Mouse (Mus musculus): ENCODE data around the gene Il19. TPM values are rescaled to one million over a fixed set of nuclear protein-coding genes. Genes with fewer than 3 reads are reported as not detected.

The Il19 gene
- polyA plus RNA-seq (2014; fragmentation: Nextera tagmentation; extraction: Ambion mirVana), result not detected in 2 replicates

DNA sequence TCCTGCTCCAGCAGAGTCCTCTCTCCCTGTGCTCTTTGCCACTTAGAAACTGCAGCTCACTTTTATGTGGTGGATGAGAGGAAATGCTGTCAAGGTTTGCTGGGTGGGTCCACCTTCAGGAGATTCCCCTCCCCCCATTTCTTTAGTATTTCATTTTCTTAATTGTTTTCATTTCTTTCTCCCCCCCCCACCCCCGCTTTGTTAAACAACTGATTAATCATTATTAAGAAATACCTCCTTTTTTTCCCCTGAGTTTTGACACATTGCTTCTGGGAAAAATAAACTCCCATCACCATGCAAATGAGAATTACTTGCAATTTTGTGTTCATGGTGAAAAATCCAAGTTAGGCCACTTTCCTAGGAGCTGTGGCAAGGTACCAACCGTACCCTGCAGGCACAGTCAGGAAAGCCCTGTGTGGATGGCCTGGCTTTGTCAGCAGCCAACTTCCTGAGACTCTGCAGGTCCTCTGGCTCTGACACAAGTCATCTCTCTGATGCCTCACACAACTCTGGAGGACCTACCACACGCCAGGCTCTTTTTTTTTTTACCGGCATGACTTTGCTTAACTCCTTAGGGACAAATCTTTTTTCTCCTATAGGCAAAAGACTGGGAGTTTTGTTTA lies at the start of gene Il19:
TSS of gene Il19 (minus strand) at position 51 of the 623 bp plus-strand sequence.
- Histone ChIP-seq H3K4me2 (ENCODE audit: low read depth, low read length, severe bottlenecking) (no peak within 1 kb of the TSS), H3K4me3 (ENCODE audit: low read depth, low read length) (no peak within 1 kb of the TSS), H3K36me3 (ENCODE audit: control insufficient read depth, insufficient read depth, low read length) (no peaks in the 10 kb centered on the region), H3K9ac (ENCODE audit: low read length) (no peak within 1 kb of the TSS), H3K27ac (ENCODE audit: low read depth, low read length) (no peak within 1 kb of the TSS), H3K4me1 (replicated peaks; ENCODE audit: control insufficient read depth, insufficient read depth, low read length) (no peaks in the 10 kb centered on the region), H3K27me3 (ENCODE audit: control insufficient read depth, insufficient read depth, low read length) (no peaks in the 10 kb centered on the region), H3K9me3 (ENCODE audit: control insufficient read depth, low read length) (no peaks in the 10 kb centered on the region)
- 81% methylated on average over 4 of the region's 4 CpGs for WGBS
- ATAC-seq (replicated peaks; ENCODE audit: low FRiP score) (no peak), DNase-seq (ENCODE audit: low spot score) (no peak)

DNA sequence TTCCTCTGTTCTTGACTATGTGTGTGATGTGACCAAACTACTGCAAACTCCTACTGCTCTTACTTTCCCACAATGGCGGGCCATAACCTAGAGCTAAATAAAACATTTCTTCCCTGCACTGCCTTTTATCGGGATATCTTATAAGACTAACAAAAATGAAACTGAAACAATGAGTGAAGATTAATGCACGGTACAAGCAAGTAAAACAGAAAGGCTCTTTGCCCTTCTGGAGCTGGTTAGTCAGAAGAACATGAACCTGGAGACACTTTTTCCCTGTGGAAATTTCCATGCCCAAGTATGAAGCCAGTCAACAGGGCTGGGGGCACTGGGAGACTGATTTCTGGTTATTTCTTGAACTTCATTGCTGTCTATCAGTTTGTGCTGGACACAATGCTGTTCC lies 49.4 kb upstream of the Il19 start:
- no peak overlapping the region for H3K9ac ChIP-seq (ENCODE audit: low read length)
- no peaks in the 10 kb centered on the region for H3K36me3 ChIP-seq (ENCODE audit: control insufficient read depth, insufficient read depth, low read length)
- DNase-seq (ENCODE audit: low spot score) (no peak), ATAC-seq (replicated peaks; ENCODE audit: low FRiP score) (no peak)
- H3K4me2 ChIP-seq (ENCODE audit: low read depth, low read length, severe bottlenecking), result no peak overlapping the region
- no peaks in the 10 kb centered on the region for H3K4me1 ChIP-seq (replicated peaks; ENCODE audit: control insufficient read depth, insufficient read depth, low read length)
- H3K9me3 ChIP-seq (ENCODE audit: control insufficient read depth, low read length), result no peaks in the 10 kb centered on the region
- 91% methylated on average over 3 of the region's 3 CpGs for WGBS
- no peak overlapping the region for H3K27ac ChIP-seq (ENCODE audit: low read depth, low read length)
- H3K4me3 ChIP-seq (ENCODE audit: low read depth, low read length), result no peak overlapping the region
- H3K27me3 ChIP-seq (ENCODE audit: control insufficient read depth, insufficient read depth, low read length), result no peaks in the 10 kb centered on the region

GRCm38 (mm10) chr1:130987418-130987817 lies 47.5 kb upstream of the Il19 start:
- H3K9ac ChIP-seq (ENCODE audit: low read length), result no peak overlapping the region
- no peak for ATAC-seq (replicated peaks; ENCODE audit: low FRiP score)
- no peaks in the 10 kb centered on the region for H3K27me3 ChIP-seq (ENCODE audit: control insufficient read depth, insufficient read depth, low read length)

DNA sequence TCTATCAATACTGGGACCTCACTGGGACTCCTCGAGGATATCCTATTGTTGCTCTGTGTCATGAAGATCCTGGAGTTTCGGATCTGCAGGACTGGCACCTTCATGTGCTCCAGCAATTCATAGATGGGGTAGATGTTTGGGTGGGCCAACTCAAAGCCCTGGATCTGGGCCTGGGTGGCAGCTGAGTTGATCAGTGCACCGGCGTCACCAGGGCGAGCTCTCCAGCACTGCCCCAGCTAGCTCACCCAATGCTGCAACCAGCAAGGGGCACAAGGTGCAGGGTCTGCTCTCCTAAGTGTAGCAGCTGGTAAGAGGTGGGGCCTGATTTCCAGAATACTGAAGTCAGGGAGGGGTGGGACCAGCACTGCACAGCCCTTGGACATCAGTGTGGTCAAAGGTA lies 47.1 kb upstream of the Il19 start:
- H3K9me3 ChIP-seq (ENCODE audit: control insufficient read depth, low read length), result no peaks in the 10 kb centered on the region
- H3K27me3 ChIP-seq (ENCODE audit: control insufficient read depth, insufficient read depth, low read length), result no peaks in the 10 kb centered on the region
- no peaks in the 10 kb centered on the region for H3K36me3 ChIP-seq (ENCODE audit: control insufficient read depth, insufficient read depth, low read length)
- DNase-seq (ENCODE audit: low spot score) (no peak), ATAC-seq (replicated peaks; ENCODE audit: low FRiP score) (no peak)
- H3K27ac ChIP-seq (ENCODE audit: low read depth, low read length), result no peak overlapping the region
- WGBS, result 89% methylated on average over 5 of the region's 5 CpGs
- H3K4me1 ChIP-seq (replicated peaks; ENCODE audit: control insufficient read depth, insufficient read depth, low read length), result no peaks in the 10 kb centered on the region
- no peak overlapping the region for H3K4me2 ChIP-seq (ENCODE audit: low read depth, low read length, severe bottlenecking)
- H3K4me3 ChIP-seq (ENCODE audit: low read depth, low read length), result no peak overlapping the region
- H3K9ac ChIP-seq (ENCODE audit: low read length), result no peak overlapping the region

More at GRCm38 (mm10) chr1:130987418-130987817, 47.5 kb upstream of the Il19 start:
- H3K4me2 ChIP-seq (ENCODE audit: low read depth, low read length, severe bottlenecking), result no peak overlapping the region
- no peak for DNase-seq (ENCODE audit: low spot score)
- no peak overlapping the region for H3K4me3 ChIP-seq (ENCODE audit: low read depth, low read length)
- H3K27ac ChIP-seq (ENCODE audit: low read depth, low read length), result no peak overlapping the region
- no peaks in the 10 kb centered on the region for H3K4me1 ChIP-seq (replicated peaks; ENCODE audit: control insufficient read depth, insufficient read depth, low read length)
- H3K36me3 ChIP-seq (ENCODE audit: control insufficient read depth, insufficient read depth, low read length), result no peaks in the 10 kb centered on the region
- no peaks in the 10 kb centered on the region for H3K9me3 ChIP-seq (ENCODE audit: control insufficient read depth, low read length)

DNA sequence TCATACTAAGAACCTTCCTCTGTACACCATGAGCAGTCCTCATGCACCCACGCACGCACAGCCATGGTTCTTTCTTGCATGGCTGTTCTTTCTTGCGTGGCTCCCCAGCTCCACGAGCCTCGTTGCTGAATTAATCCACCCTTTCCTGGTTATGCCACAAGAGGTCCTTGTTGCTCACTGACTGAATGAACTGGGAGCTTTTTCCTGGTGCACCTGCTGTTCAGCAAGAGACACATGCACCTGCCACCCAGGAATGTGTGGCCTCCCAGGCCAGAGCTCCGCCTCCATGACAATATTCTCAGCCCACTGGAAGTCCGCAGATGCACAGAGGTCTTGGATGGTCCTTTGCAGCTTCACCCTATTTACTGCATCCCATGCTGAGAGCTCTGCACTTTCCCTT lies 44.5 kb upstream of the Il19 start:
- no peak overlapping the region for H3K27ac ChIP-seq (ENCODE audit: low read depth, low read length)
- no peaks in the 10 kb centered on the region for H3K9me3 ChIP-seq (ENCODE audit: control insufficient read depth, low read length)
- no peak for ATAC-seq (replicated peaks; ENCODE audit: low FRiP score)
- H3K4me1 ChIP-seq (replicated peaks; ENCODE audit: control insufficient read depth, insufficient read depth, low read length), result no peaks in the 10 kb centered on the region
- WGBS, result 56% methylated on average over 7 of the region's 7 CpGs
- H3K4me3 ChIP-seq (ENCODE audit: low read depth, low read length), result no peak overlapping the region
- no peak overlapping the region for H3K4me2 ChIP-seq (ENCODE audit: low read depth, low read length, severe bottlenecking)
- DNase-seq (ENCODE audit: low spot score), result no peak
- no peak overlapping the region for H3K9ac ChIP-seq (ENCODE audit: low read length)
- H3K36me3 ChIP-seq (ENCODE audit: control insufficient read depth, insufficient read depth, low read length), result no peaks in the 10 kb centered on the region
- H3K27me3 ChIP-seq (ENCODE audit: control insufficient read depth, insufficient read depth, low read length), result no peaks in the 10 kb centered on the region

DNA sequence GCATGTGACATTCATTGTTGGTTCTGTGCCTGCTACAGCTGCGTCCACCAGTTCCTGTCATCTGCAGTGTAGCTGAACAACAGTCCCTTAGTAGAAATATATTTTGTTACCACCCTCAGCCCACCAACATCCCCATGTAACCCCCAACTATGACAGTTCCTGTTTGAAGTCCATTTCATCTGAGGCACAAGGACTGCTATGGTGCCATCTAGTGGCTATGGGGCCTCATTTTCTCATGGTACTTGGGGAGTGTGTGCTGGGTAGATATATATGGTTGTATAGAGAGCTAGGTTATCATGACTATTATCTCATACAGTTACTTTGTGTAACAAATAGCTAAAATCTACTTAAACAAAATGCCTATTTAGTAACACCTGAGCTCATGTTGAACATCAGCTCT lies 39.5 kb upstream of the Il19 start:
- Histone ChIP-seq H3K9ac (ENCODE audit: low read length) (no peak overlapping the region), H3K4me1 (replicated peaks; ENCODE audit: control insufficient read depth, insufficient read depth, low read length) (no peaks in the 10 kb centered on the region), H3K4me3 (ENCODE audit: low read depth, low read length) (no peak overlapping the region), H3K4me2 (ENCODE audit: low read depth, low read length, severe bottlenecking) (no peak overlapping the region), H3K9me3 (ENCODE audit: control insufficient read depth, low read length) (no peaks in the 10 kb centered on the region), H3K27ac (ENCODE audit: low read depth, low read length) (no peak overlapping the region), H3K27me3 (ENCODE audit: control insufficient read depth, insufficient read depth, low read length) (no peaks in the 10 kb centered on the region), H3K36me3 (ENCODE audit: control insufficient read depth, insufficient read depth, low read length) (no peaks in the 10 kb centered on the region)
- ATAC-seq (replicated peaks; ENCODE audit: low FRiP score) (no peak), DNase-seq (ENCODE audit: low spot score) (no peak)
- WGBS, result 43% methylated on average over 1 of the region's 1 CpGs

- no peak for ATAC-seq (replicated peaks; ENCODE audit: low FRiP score)
- H3K27me3 ChIP-seq (ENCODE audit: control insufficient read depth, insufficient read depth, low read length), result no peaks in the 10 kb centered on the region
- H3K4me1 ChIP-seq (replicated peaks; ENCODE audit: control insufficient read depth, insufficient read depth, low read length), result no peaks in the 10 kb centered on the region
- 86% methylated on average over 6 of the region's 6 CpGs for WGBS
- no peak overlapping the region for H3K4me3 ChIP-seq (ENCODE audit: low read depth, low read length)
- H3K9ac ChIP-seq (ENCODE audit: low read length), result no peak overlapping the region
- no peaks in the 10 kb centered on the region for H3K36me3 ChIP-seq (ENCODE audit: control insufficient read depth, insufficient read depth, low read length)
- H3K4me2 ChIP-seq (ENCODE audit: low read depth, low read length, severe bottlenecking), result no peak overlapping the region
- no peak overlapping the region for H3K27ac ChIP-seq (ENCODE audit: low read depth, low read length)
- H3K9me3 ChIP-seq (ENCODE audit: control insufficient read depth, low read length), result no peaks in the 10 kb centered on the region
- no peak for DNase-seq (ENCODE audit: low spot score)
Observed at GRCm38 (mm10) chr1:130963891-130964290, 24.0 kb upstream of the Il19 start.

DNA sequence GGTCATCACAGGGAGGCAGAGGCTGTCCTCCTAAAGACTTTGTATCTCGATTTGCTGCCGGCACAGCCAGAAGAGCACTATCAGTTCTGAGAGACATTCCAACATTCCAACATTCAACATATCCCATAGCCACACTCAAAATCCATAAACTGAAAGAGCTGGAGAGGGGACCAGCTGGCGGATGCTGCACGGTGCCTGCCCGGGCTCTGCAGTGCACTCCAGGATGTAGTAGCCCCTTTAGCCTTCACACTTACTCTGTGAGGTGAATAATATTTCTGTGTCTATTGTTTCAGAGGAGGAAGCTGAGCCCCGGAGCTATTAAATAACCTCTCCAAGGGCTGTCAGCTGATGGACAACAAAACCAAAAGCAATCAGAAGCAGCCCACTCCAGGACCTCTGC lies 7.0 kb upstream of the Il19 start:
- Histone ChIP-seq H3K27me3 (ENCODE audit: control insufficient read depth, insufficient read depth, low read length) (no peaks in the 10 kb centered on the region), H3K27ac (ENCODE audit: low read depth, low read length) (no peak overlapping the region), H3K4me3 (ENCODE audit: low read depth, low read length) (no peak overlapping the region), H3K4me2 (ENCODE audit: low read depth, low read length, severe bottlenecking) (no peak overlapping the region), H3K36me3 (ENCODE audit: control insufficient read depth, insufficient read depth, low read length) (no peaks in the 10 kb centered on the region), H3K9me3 (ENCODE audit: control insufficient read depth, low read length) (no peaks in the 10 kb centered on the region), H3K4me1 (replicated peaks; ENCODE audit: control insufficient read depth, insufficient read depth, low read length) (no peaks in the 10 kb centered on the region), H3K9ac (ENCODE audit: low read length) (no peak overlapping the region)
- ATAC-seq (replicated peaks; ENCODE audit: low FRiP score), result no peak
- peak; percentile 35 for DNase-seq (ENCODE audit: low spot score)
- WGBS, result 80% methylated on average over 6 of the region's 6 CpGs

- H3K9me3 ChIP-seq (ENCODE audit: control insufficient read depth, low read length), result no peaks in the 10 kb centered on the region
- no peak overlapping the region for H3K9ac ChIP-seq (ENCODE audit: low read length)
- DNase-seq (ENCODE audit: low spot score) (peak; percentile 27), ATAC-seq (replicated peaks; ENCODE audit: low FRiP score) (no peak)
- H3K27ac ChIP-seq (ENCODE audit: low read depth, low read length), result no peak overlapping the region
- H3K4me1 ChIP-seq (replicated peaks; ENCODE audit: control insufficient read depth, insufficient read depth, low read length), result no peaks in the 10 kb centered on the region
- H3K36me3 ChIP-seq (ENCODE audit: control insufficient read depth, insufficient read depth, low read length), result no peaks in the 10 kb centered on the region
- H3K4me3 ChIP-seq (ENCODE audit: low read depth, low read length), result no peak overlapping the region
- WGBS, result 70% methylated on average over 3 of the region's 3 CpGs
- no peak overlapping the region for H3K4me2 ChIP-seq (ENCODE audit: low read depth, low read length, severe bottlenecking)
- no peaks in the 10 kb centered on the region for H3K27me3 ChIP-seq (ENCODE audit: control insufficient read depth, insufficient read depth, low read length)
Observed at GRCm38 (mm10) chr1:130941801-130942200, 1.9 kb upstream of the Il19 start.

All from forebrain, embryonic 11.5 days (tissue).